Mouse (Mus musculus): ENCODE data around the gene Tmem240.

- no peak for TF ChIP-seq POLR2A (IDR thresholded peaks at IDR 0.05; ENCODE audit: insufficient read depth, low read depth, low read length)
- no peak for TF ChIP-seq CTCF (IDR thresholded peaks at IDR 0.05; ENCODE audit: insufficient read depth, low read depth, low read length)
Observed at GRCm38 (mm10) chr4:155746575-155747490, 12.2 kb downstream of the Tmem240 start.

Data from olfactory bulb, adult 2 months (tissue).